Mouse (Mus musculus): ENCODE data around the gene Prkcg. TPM values are rescaled to one million over a fixed set of nuclear protein-coding genes. Genes with fewer than 3 reads are reported as not detected.

Gene Prkcg
- 4.0 and 5.6 TPM in 2 replicates for polyA plus RNA-seq (2012; rRNA removed)

- peak; percentile 84 for DNase-seq (ENCODE audit: low read depth)
- TF ChIP-seq POLR2A (IDR thresholded peaks at IDR 0.05; ENCODE audit: borderline replicate concordance, extremely low read depth, insufficient read depth, insufficient read length, poor library complexity, severe bottlenecking) (no peak; the same call in 1 of the 2 replicates), CTCF (IDR thresholded peaks at IDR 0.05; ENCODE audit: borderline replicate concordance, extremely low read depth, insufficient read depth, insufficient read length) (no peak)
Measured at GRCm38 (mm10) chr7:3288976-3289970, at the start of gene Prkcg, which contains the start of gene Myadm. Prkcg (plus strand) TSS chr7:3289179. Myadm (plus strand) TSS chr7:3289080.

GRCm38 (mm10) chr7:3239193-3239592 lies 49.8 kb upstream of the Prkcg start:
- TF ChIP-seq POLR2A (IDR thresholded peaks at IDR 0.05; ENCODE audit: borderline replicate concordance, extremely low read depth, insufficient read depth, insufficient read length, poor library complexity, severe bottlenecking) (no peak), CTCF (IDR thresholded peaks at IDR 0.05; ENCODE audit: borderline replicate concordance, extremely low read depth, insufficient read depth, insufficient read length) (no peak)
- DNase-seq (ENCODE audit: low read depth) = no peak

- TF ChIP-seq CTCF (IDR thresholded peaks at IDR 0.05; ENCODE audit: borderline replicate concordance, extremely low read depth, insufficient read depth, insufficient read length) (no peak), POLR2A (IDR thresholded peaks at IDR 0.05; ENCODE audit: borderline replicate concordance, extremely low read depth, insufficient read depth, insufficient read length, poor library complexity, severe bottlenecking) (no peak)
- no peak for DNase-seq (ENCODE audit: low read depth)
Measured at GRCm38 (mm10) chr7:3260701-3261100, 28.3 kb upstream of the Prkcg start.

- DNase-seq (ENCODE audit: low read depth) = no peak
- TF ChIP-seq CTCF (IDR thresholded peaks at IDR 0.05; ENCODE audit: borderline replicate concordance, extremely low read depth, insufficient read depth, insufficient read length) = no peak
- TF ChIP-seq POLR2A (IDR thresholded peaks at IDR 0.05; ENCODE audit: borderline replicate concordance, extremely low read depth, insufficient read depth, insufficient read length, poor library complexity, severe bottlenecking) = no peak
Measured at GRCm38 (mm10) chr7:3261446-3261845, 27.5 kb upstream of the Prkcg start.

GRCm38 (mm10) chr7:3262789-3263188 lies 26.2 kb upstream of the Prkcg start:
- DNase-seq (ENCODE audit: low read depth) = peak; percentile 42
- peak; percentile 54; the same call in 1 of the 2 replicates for TF ChIP-seq CTCF (IDR thresholded peaks at IDR 0.05; ENCODE audit: borderline replicate concordance, extremely low read depth, insufficient read depth, insufficient read length)
- no peak for TF ChIP-seq POLR2A (IDR thresholded peaks at IDR 0.05; ENCODE audit: borderline replicate concordance, extremely low read depth, insufficient read depth, insufficient read length, poor library complexity, severe bottlenecking)

- no peak for DNase-seq (ENCODE audit: low read depth)
- no peak for TF ChIP-seq CTCF (IDR thresholded peaks at IDR 0.05; ENCODE audit: borderline replicate concordance, extremely low read depth, insufficient read depth, insufficient read length)
- no peak for TF ChIP-seq POLR2A (IDR thresholded peaks at IDR 0.05; ENCODE audit: borderline replicate concordance, extremely low read depth, insufficient read depth, insufficient read length, poor library complexity, severe bottlenecking)
Measured at GRCm38 (mm10) chr7:3264390-3265022, 24.5 kb upstream of the Prkcg start.

GRCm38 (mm10) chr7:3265311-3265710 lies 23.7 kb upstream of the Prkcg start:
- TF ChIP-seq CTCF (IDR thresholded peaks at IDR 0.05; ENCODE audit: borderline replicate concordance, extremely low read depth, insufficient read depth, insufficient read length) = no peak
- TF ChIP-seq POLR2A (IDR thresholded peaks at IDR 0.05; ENCODE audit: borderline replicate concordance, extremely low read depth, insufficient read depth, insufficient read length, poor library complexity, severe bottlenecking) = no peak
- no peak for DNase-seq (ENCODE audit: low read depth)

GRCm38 (mm10) chr7:3267261-3267660 lies 21.7 kb upstream of the Prkcg start:
- no peak for TF ChIP-seq CTCF (IDR thresholded peaks at IDR 0.05; ENCODE audit: borderline replicate concordance, extremely low read depth, insufficient read depth, insufficient read length)
- TF ChIP-seq POLR2A (IDR thresholded peaks at IDR 0.05; ENCODE audit: borderline replicate concordance, extremely low read depth, insufficient read depth, insufficient read length, poor library complexity, severe bottlenecking) = no peak
- no peak for DNase-seq (ENCODE audit: low read depth)

- TF ChIP-seq POLR2A (IDR thresholded peaks at IDR 0.05; ENCODE audit: borderline replicate concordance, extremely low read depth, insufficient read depth, insufficient read length, poor library complexity, severe bottlenecking) (no peak), CTCF (IDR thresholded peaks at IDR 0.05; ENCODE audit: borderline replicate concordance, extremely low read depth, insufficient read depth, insufficient read length) (no peak)
- DNase-seq (ENCODE audit: low read depth) = no peak
Measured at GRCm38 (mm10) chr7:3267888-3268287, 21.1 kb upstream of the Prkcg start.

- TF ChIP-seq CTCF (IDR thresholded peaks at IDR 0.05; ENCODE audit: borderline replicate concordance, extremely low read depth, insufficient read depth, insufficient read length) = no peak
- no peak for TF ChIP-seq POLR2A (IDR thresholded peaks at IDR 0.05; ENCODE audit: borderline replicate concordance, extremely low read depth, insufficient read depth, insufficient read length, poor library complexity, severe bottlenecking)
- no peak for DNase-seq (ENCODE audit: low read depth)
Measured at GRCm38 (mm10) chr7:3268291-3268690, 20.7 kb upstream of the Prkcg start.

- DNase-seq (ENCODE audit: low read depth) = no peak
- no peak for TF ChIP-seq CTCF (IDR thresholded peaks at IDR 0.05; ENCODE audit: borderline replicate concordance, extremely low read depth, insufficient read depth, insufficient read length)
Measured at GRCm38 (mm10) chr7:3272206-3272605, 16.8 kb upstream of the Prkcg start.
